Mouse (Mus musculus): Measurements from ENCODE around the gene Rap1b. TPM values are rescaled to one million over a fixed set of nuclear protein-coding genes. Genes with fewer than 3 reads are reported as not detected.

Rap1b gene
- polyA plus RNA-seq, 2 experiments: 46.7 to 101 TPM

DNA sequence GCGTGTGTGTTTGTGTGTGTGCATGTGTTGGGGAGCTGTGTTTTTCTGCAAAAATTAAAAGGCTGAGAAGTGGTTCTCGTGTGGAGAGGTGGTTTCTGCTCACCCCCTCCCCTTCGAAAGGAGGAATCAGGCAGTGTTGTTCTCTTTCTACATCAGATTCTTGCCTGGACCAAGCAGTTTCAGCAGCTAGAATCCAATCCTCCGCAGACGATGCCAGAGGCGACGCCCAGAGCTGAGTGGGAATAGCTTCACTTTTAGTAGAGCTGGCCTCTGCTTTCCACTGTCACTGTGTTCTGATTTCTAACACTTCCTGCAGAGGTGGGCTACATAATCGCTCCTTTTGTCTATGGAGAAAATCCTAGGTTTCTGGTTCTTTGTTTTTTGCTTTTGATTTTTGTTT lies 31.0 kb upstream of the Rap1b start:
- Histone ChIP-seq H3K4me3 (ENCODE audit: insufficient read depth in 1 of 2, low read depth in 2 of 2, low read length in 2 of 2) (no peak overlapping the region), H3K4me2 (ENCODE audit: low read depth) (no peak overlapping the region), H3K36me3 (replicated peaks; ENCODE audit: control insufficient read depth, insufficient read depth, low read depth) (no peaks in the 10 kb centered on the region), H3K27me3 (ENCODE audit: control insufficient read depth, insufficient read depth, low read length) (no peaks in the 10 kb centered on the region), H3K9me3 (ENCODE audit: control insufficient read depth, low read length) (no peaks in the 10 kb centered on the region), H3K9ac (replicated peaks) (no peak overlapping the region), H3K4me1 (replicated peaks; ENCODE audit: control insufficient read depth in 2 of 2, insufficient read depth in 2 of 2, low read length in 1 of 2) (peaks cover 0 to 4% of the 10 kb centered on the region in 2 experiments; a peak in 1 of 4 replicates), H3K27ac (no peak overlapping the region)
- ATAC-seq (ENCODE audit: insufficient read depth) (no peak), DNase-seq (ENCODE audit: low read depth in 3 of 3, low spot score in 3 of 3) (no peak)
- WGBS (ENCODE audit: insufficient replicate concordance): 52% methylated on average over 8 of the region's 8 CpGs
- TF ChIP-seq CTCF (IDR thresholded peaks at IDR 0.05; ENCODE audit: low read depth): no peak
- TF ChIP-seq EP300 (IDR thresholded peaks at IDR 0.05; ENCODE audit: low read depth): no peak

GRCm38 (mm10) chr10:117876400-117876799 lies 30.6 kb upstream of the Rap1b start:
- no peak overlapping the region for H3K4me3 ChIP-seq (ENCODE audit: insufficient read depth in 1 of 2, low read depth in 2 of 2, low read length in 2 of 2)
- H3K27me3 ChIP-seq (ENCODE audit: control insufficient read depth, insufficient read depth, low read length): no peaks in the 10 kb centered on the region
- H3K9ac ChIP-seq (replicated peaks): no peak overlapping the region
- ATAC-seq (ENCODE audit: insufficient read depth) (peak; percentile 57; the same call in 1 of the 2 replicates), DNase-seq (ENCODE audit: low read depth in 3 of 3, low spot score in 3 of 3) (peak; percentile 14 to 31 (median 22))
- H3K27ac ChIP-seq: no peak overlapping the region
- no peaks in the 10 kb centered on the region for H3K9me3 ChIP-seq (ENCODE audit: control insufficient read depth, low read length)
- WGBS (ENCODE audit: insufficient replicate concordance): 50% methylated on average over 18 of the region's 18 CpGs
- TF ChIP-seq CTCF (IDR thresholded peaks at IDR 0.05; ENCODE audit: low read depth) (no peak), EP300 (IDR thresholded peaks at IDR 0.05; ENCODE audit: low read depth) (no peak)
- no peaks in the 10 kb centered on the region for H3K36me3 ChIP-seq (replicated peaks; ENCODE audit: control insufficient read depth, insufficient read depth, low read depth)
- H3K4me1 ChIP-seq (replicated peaks; ENCODE audit: control insufficient read depth in 2 of 2, insufficient read depth in 2 of 2, low read length in 1 of 2): peaks cover 0 to 4% of the 10 kb centered on the region in 2 experiments; a peak in 1 of 4 replicates
- H3K4me2 ChIP-seq (ENCODE audit: low read depth): no peak overlapping the region

DNA sequence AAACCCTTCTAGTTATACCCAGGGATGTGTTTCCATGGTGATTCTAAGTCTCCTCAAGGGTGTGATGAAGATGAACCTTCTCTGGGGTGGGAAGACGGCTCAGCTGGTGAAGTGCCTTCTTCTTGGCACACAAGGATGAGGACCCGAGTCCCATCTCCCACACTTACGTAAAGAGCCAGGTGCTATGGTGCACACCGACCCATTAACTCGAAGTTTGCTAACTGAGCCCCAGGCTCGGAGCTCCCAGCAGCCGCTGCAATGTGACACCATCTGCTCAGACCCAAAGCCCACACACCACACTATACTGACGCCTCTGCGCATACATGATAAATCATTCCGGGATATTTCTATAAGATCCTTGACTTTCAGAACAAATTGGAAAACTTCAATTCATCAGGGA lies 29.1 kb upstream of the Rap1b start:
- H3K27ac ChIP-seq: no peak overlapping the region
- no peak overlapping the region for H3K4me3 ChIP-seq (ENCODE audit: insufficient read depth in 1 of 2, low read depth in 2 of 2, low read length in 2 of 2)
- no peaks in the 10 kb centered on the region for H3K36me3 ChIP-seq (replicated peaks; ENCODE audit: control insufficient read depth, insufficient read depth, low read depth)
- DNase-seq (ENCODE audit: low read depth in 3 of 3, low spot score in 3 of 3): no peak
- no peak overlapping the region for H3K9ac ChIP-seq (replicated peaks)
- H3K4me1 ChIP-seq (replicated peaks; ENCODE audit: control insufficient read depth in 2 of 2, insufficient read depth in 2 of 2, low read length in 1 of 2): peaks cover 0 to 4% of the 10 kb centered on the region in 2 experiments; a peak in 1 of 4 replicates
- H3K4me2 ChIP-seq (ENCODE audit: low read depth): no peak overlapping the region
- no peaks in the 10 kb centered on the region for H3K27me3 ChIP-seq (ENCODE audit: control insufficient read depth, insufficient read depth, low read length)
- TF ChIP-seq EP300 (IDR thresholded peaks at IDR 0.05; ENCODE audit: low read depth): no peak
- no peak for TF ChIP-seq CTCF (IDR thresholded peaks at IDR 0.05; ENCODE audit: low read depth)
- 71% methylated on average over 10 of the region's 10 CpGs for WGBS (ENCODE audit: insufficient replicate concordance)
- no peaks in the 10 kb centered on the region for H3K9me3 ChIP-seq (ENCODE audit: control insufficient read depth, low read length)
- ATAC-seq (ENCODE audit: insufficient read depth): no peak

GRCm38 (mm10) chr10:117873952-117874351 lies 28.1 kb upstream of the Rap1b start:
- ATAC-seq (ENCODE audit: insufficient read depth) (no peak), DNase-seq (ENCODE audit: low read depth in 3 of 3, low spot score in 3 of 3) (no peak)
- no peak overlapping the region for H3K9ac ChIP-seq (replicated peaks)
- H3K4me1 ChIP-seq (replicated peaks; ENCODE audit: control insufficient read depth in 2 of 2, insufficient read depth in 2 of 2, low read length in 1 of 2): peaks cover 0 to 4% of the 10 kb centered on the region in 2 experiments; a peak in 1 of 4 replicates
- no peaks in the 10 kb centered on the region for H3K27me3 ChIP-seq (ENCODE audit: control insufficient read depth, insufficient read depth, low read length)
- H3K36me3 ChIP-seq (replicated peaks; ENCODE audit: control insufficient read depth, insufficient read depth, low read depth): no peaks in the 10 kb centered on the region
- H3K9me3 ChIP-seq (ENCODE audit: control insufficient read depth, low read length): no peaks in the 10 kb centered on the region
- WGBS (ENCODE audit: insufficient replicate concordance): 30% methylated on average over 4 of the region's 4 CpGs
- no peak overlapping the region for H3K4me3 ChIP-seq (ENCODE audit: insufficient read depth in 1 of 2, low read depth in 2 of 2, low read length in 2 of 2)
- TF ChIP-seq CTCF (IDR thresholded peaks at IDR 0.05; ENCODE audit: low read depth): no peak
- no peak for TF ChIP-seq EP300 (IDR thresholded peaks at IDR 0.05; ENCODE audit: low read depth)
- H3K4me2 ChIP-seq (ENCODE audit: low read depth): no peak overlapping the region
- no peak overlapping the region for H3K27ac ChIP-seq

DNA sequence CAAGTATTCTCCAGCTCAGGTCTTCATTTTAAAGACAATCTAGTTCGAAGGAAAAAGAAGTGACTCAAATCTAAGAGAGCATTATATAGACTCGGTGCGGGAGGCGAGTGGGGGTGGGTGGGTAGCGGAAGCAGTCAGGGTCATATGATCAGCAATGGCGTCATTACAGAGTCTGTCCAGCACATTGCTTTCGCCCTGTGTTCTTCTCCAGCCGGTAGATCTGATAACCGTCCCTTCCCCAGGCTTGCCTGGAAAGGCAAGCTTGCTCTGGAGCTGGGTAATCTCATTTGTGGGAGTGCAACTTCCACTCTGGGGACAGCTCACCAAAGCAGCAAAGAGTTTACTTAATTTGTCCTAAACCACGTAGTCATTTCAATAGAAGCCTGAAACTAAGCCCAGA lies 26.6 kb upstream of the Rap1b start:
- 37% methylated on average over 10 of the region's 10 CpGs for whole genome bisulfite sequencing (ENCODE audit: insufficient replicate concordance)
- Histone ChIP-seq H3K4me3 (ENCODE audit: insufficient read depth in 1 of 2, low read depth in 2 of 2, low read length in 2 of 2) (no peak overlapping the region), H3K9ac (replicated peaks) (no peak overlapping the region), H3K36me3 (replicated peaks; ENCODE audit: control insufficient read depth, insufficient read depth, low read depth) (no peaks in the 10 kb centered on the region), H3K4me1 (replicated peaks; ENCODE audit: control insufficient read depth in 2 of 2, insufficient read depth in 2 of 2, low read length in 1 of 2) (peaks cover 0 to 4% of the 10 kb centered on the region in 2 experiments; a peak in 1 of 4 replicates), H3K4me2 (ENCODE audit: low read depth) (no peak overlapping the region), H3K9me3 (ENCODE audit: control insufficient read depth, low read length) (no peaks in the 10 kb centered on the region), H3K27ac (no peak overlapping the region), H3K27me3 (ENCODE audit: control insufficient read depth, insufficient read depth, low read length) (no peaks in the 10 kb centered on the region)
- DNase-seq (ENCODE audit: low read depth in 3 of 3, low spot score in 3 of 3) (no peak), ATAC-seq (ENCODE audit: insufficient read depth) (no peak)
- TF ChIP-seq EP300 (IDR thresholded peaks at IDR 0.05; ENCODE audit: low read depth): no peak
- TF ChIP-seq CTCF (IDR thresholded peaks at IDR 0.05; ENCODE audit: low read depth): no peak

Data from liver, embryonic 14.5 days (tissue).